Mouse (Mus musculus) neural tube, embryonic 14.5 days (tissue): ENCODE measurements around the gene Grip1. TPM values are rescaled to one million over a fixed set of nuclear protein-coding genes. Genes with fewer than 3 reads are reported as not detected.

Experiments used
- ATAC-seq: fragments of 200-750 bp; cut with Nextera tagmentation; 2 replicates; pipeline ENCODE4 v1.8.0; 2017; ENCODE audit warnings: low read depth, mild to moderate bottlenecking, moderate TSS enrichment, moderate library complexity
- H3K27ac ChIP-seq: fragments of 300-500 bp; sonication (generic); 2 replicates; pipeline ENCODE4 v1.5.1; 2014; ENCODE audit warnings: low read depth, mild to moderate bottlenecking, control low read depth, low read length, moderate library complexity, mixed read lengths
- H3K27me3 ChIP-seq: fragments of 300-500 bp; sonication (generic); 2 replicates; pipeline ENCODE4 v1.6.1; 2014; ENCODE audit warnings: low read length; ENCODE audit not compliant: control insufficient read depth, insufficient read depth
- H3K36me3 ChIP-seq: fragments of 300-500 bp; sonication (generic); 2 replicates; pipeline ENCODE4 v1.6.1; 2014; ENCODE audit warnings: low read length, mixed read lengths; ENCODE audit not compliant: control insufficient read depth, insufficient read depth
- H3K4me1 ChIP-seq: fragments of 300-500 bp; sonication (generic); 2 replicates; pipeline ENCODE4 v1.6.1; 2014; ENCODE audit warnings: low read length; ENCODE audit not compliant: control insufficient read depth, insufficient read depth
- H3K4me2 ChIP-seq: fragments of 300-500 bp; sonication (generic); 2 replicates; pipeline ENCODE4 v1.6.1; 2014; ENCODE audit warnings: mild to moderate bottlenecking, low read depth, low read length, control low read depth
- H3K4me3 ChIP-seq: fragments of 300-500 bp; sonication (generic); 2 replicates; pipeline ENCODE4 v1.5.1; 2014; ENCODE audit warnings: low read depth, low read length, control low read depth, mixed read lengths
- H3K9ac ChIP-seq: fragments of 300-500 bp; sonication (generic); replicated peaks from 2 replicates; pipeline ENCODE4 v1.6.1; 2014; ENCODE audit warnings: low read depth, mild to moderate bottlenecking, control low read depth, low read length, mixed read lengths
- H3K9me3 ChIP-seq: fragments of 300-500 bp; sonication (generic); 2 replicates; pipeline ENCODE4 v1.6.1; 2016; ENCODE audit warnings: low read length; ENCODE audit not compliant: control insufficient read depth
- WGBS: fragments of 180-500 bp; shearing (Covaris S2); extraction: QIAGEN DNeasy Blood & Tissue Kit; methylation state at CpG from one replicate; pipeline ENCODE4 v1.1.7; 2014; 5-methylcytosine and 5-hydroxymethylcytosine counted together
- polyA plus RNA-seq: library from polyadenylated mRNA; unstranded; fragments of >200 nt; fragmentation: Nextera tagmentation; extraction: Ambion mirVana; gene quantifications from 2 replicates; pipeline ENCODE4 v1.2.1, GENCODE M21; 2014

Gene Grip1
- polyA plus RNA-seq, 1 experiment from 2014 or later = 27.0 TPM

- H3K4me2 ChIP-seq = peak overlapping the region; percentile 64
- no peaks in the 10 kb centered on the region for H3K27me3 ChIP-seq
- H3K27ac ChIP-seq = peak overlapping the region; percentile 93
- ATAC-seq = 0 out of 2 replicates have a peak, but pooled peaks have one; percentile 5
- no peaks in the 10 kb centered on the region for H3K36me3 ChIP-seq
- H3K4me3 ChIP-seq = peak overlapping the region; percentile 46
- peak overlapping the region; percentile 76 for H3K9ac ChIP-seq
- no peaks in the 10 kb centered on the region for H3K9me3 ChIP-seq
- 19% methylated on average over 5 of the region's 5 CpGs for WGBS
- H3K4me1 ChIP-seq = peaks cover 28% of the 10 kb centered on the region
Observed at GRCm38 (mm10) chr10:119819740-119820139, 366.1 kb downstream of the Grip1 start.

- Histone ChIP-seq H3K36me3 (no peaks in the 10 kb centered on the region), H3K4me1 (peaks cover 28% of the 10 kb centered on the region), H3K4me3 (peak overlapping the region; percentile 17), H3K9me3 (no peaks in the 10 kb centered on the region), H3K4me2 (peak overlapping the region; percentile 41), H3K27me3 (no peaks in the 10 kb centered on the region), H3K9ac (peak overlapping the region; percentile 1; the same call in 1 of the 2 replicates), H3K27ac (no peak overlapping the region)
- no peak for ATAC-seq
- 21% methylated on average over 4 of the region's 4 CpGs for WGBS
Observed at GRCm38 (mm10) chr10:119820428-119820827, 366.8 kb downstream of the Grip1 start.

GRCm38 (mm10) chr10:119823691-119824090 is 370.1 kb downstream of the Grip1 start:
- WGBS = 32% methylated on average over 7 of the region's 7 CpGs

GRCm38 (mm10) chr10:119824521-119824920 is 370.9 kb downstream of the Grip1 start:
- Histone ChIP-seq H3K9me3 (no peaks in the 10 kb centered on the region), H3K27ac (peak overlapping the region; percentile 2; the same call in 1 of the 2 replicates), H3K4me3 (no peak overlapping the region), H3K4me1 (peaks cover 18% of the 10 kb centered on the region), H3K36me3 (no peaks in the 10 kb centered on the region), H3K27me3 (no peaks in the 10 kb centered on the region), H3K4me2 (no peak overlapping the region), H3K9ac (no peak overlapping the region)
- peak; percentile 44; the same call in 1 of the 2 replicates for ATAC-seq
- 61% methylated on average over 11 of the region's 11 CpGs for WGBS

More at GRCm38 (mm10) chr10:119823691-119824090, 370.1 kb downstream of the Grip1 start:
- no peaks in the 10 kb centered on the region for H3K36me3 ChIP-seq
- peaks cover 21% of the 10 kb centered on the region for H3K4me1 ChIP-seq
- H3K4me3 ChIP-seq = no peak overlapping the region
- H3K9me3 ChIP-seq = no peaks in the 10 kb centered on the region
- no peak for ATAC-seq
- H3K27me3 ChIP-seq = no peaks in the 10 kb centered on the region
- 0 out of 2 replicates have a peak overlapping the region, but pooled peaks have one; percentile 16 for H3K9ac ChIP-seq
- no peak overlapping the region for H3K27ac ChIP-seq
- H3K4me2 ChIP-seq = no peak overlapping the region

GRCm38 (mm10) chr10:119830388-119830956 is 376.8 kb downstream of the Grip1 start:
- Histone ChIP-seq H3K27me3 (no peaks in the 10 kb centered on the region), H3K4me1 (no peaks in the 10 kb centered on the region), H3K4me3 (no peak overlapping the region), H3K9me3 (0 out of 2 replicates have a peak, but pooled peaks cover 3% of the 10 kb centered on the region), H3K36me3 (no peaks in the 10 kb centered on the region), H3K9ac (no peak overlapping the region), H3K27ac (no peak overlapping the region), H3K4me2 (no peak overlapping the region)
- ATAC-seq = no peak
- WGBS = 73% methylated on average over 6 of the region's 6 CpGs

GRCm38 (mm10) chr10:119831086-119831485 is 377.5 kb downstream of the Grip1 start:
- no peak overlapping the region for H3K4me2 ChIP-seq
- 100% methylated on average over 1 of the region's 1 CpGs for WGBS
- H3K36me3 ChIP-seq = no peaks in the 10 kb centered on the region

GRCm38 (mm10) chr10:119833334-119833733 is 379.7 kb downstream of the Grip1 start:
- no peak overlapping the region for H3K9ac ChIP-seq
- H3K27me3 ChIP-seq = no peaks in the 10 kb centered on the region
- no peak for ATAC-seq
- H3K4me3 ChIP-seq = no peak overlapping the region
- 0 out of 2 replicates have a peak, but pooled peaks cover 3% of the 10 kb centered on the region for H3K9me3 ChIP-seq
- no peak overlapping the region for H3K27ac ChIP-seq
- 81% methylated on average over 5 of the region's 5 CpGs for WGBS
- H3K4me2 ChIP-seq = no peak overlapping the region
- H3K36me3 ChIP-seq = no peaks in the 10 kb centered on the region
- H3K4me1 ChIP-seq = no peaks in the 10 kb centered on the region

More at GRCm38 (mm10) chr10:119831086-119831485, 377.5 kb downstream of the Grip1 start:
- no peak overlapping the region for H3K4me3 ChIP-seq
- H3K9me3 ChIP-seq = 0 out of 2 replicates have a peak, but pooled peaks cover 3% of the 10 kb centered on the region
- no peaks in the 10 kb centered on the region for H3K4me1 ChIP-seq
- H3K9ac ChIP-seq = no peak overlapping the region
- H3K27me3 ChIP-seq = no peaks in the 10 kb centered on the region
- no peak for ATAC-seq
- H3K27ac ChIP-seq = no peak overlapping the region

- no peak overlapping the region for H3K4me2 ChIP-seq
- WGBS = 65% methylated on average over 4 of the region's 4 CpGs
- H3K36me3 ChIP-seq = no peaks in the 10 kb centered on the region
- H3K4me1 ChIP-seq = no peaks in the 10 kb centered on the region
- no peak for ATAC-seq
- H3K27me3 ChIP-seq = no peaks in the 10 kb centered on the region
- H3K9me3 ChIP-seq = 0 out of 2 replicates have a peak, but pooled peaks cover 3% of the 10 kb centered on the region
- H3K4me3 ChIP-seq = no peak overlapping the region
- H3K27ac ChIP-seq = no peak overlapping the region
- H3K9ac ChIP-seq = no peak overlapping the region
Observed at GRCm38 (mm10) chr10:119834122-119834521, 380.5 kb downstream of the Grip1 start.

GRCm38 (mm10) chr10:119839645-119840044 is 386.0 kb downstream of the Grip1 start:
- no peaks in the 10 kb centered on the region for H3K36me3 ChIP-seq
- WGBS = 79% methylated on average over 11 of the region's 11 CpGs
- no peak overlapping the region for H3K4me3 ChIP-seq
- no peaks in the 10 kb centered on the region for H3K27me3 ChIP-seq
- no peak overlapping the region for H3K4me2 ChIP-seq
- H3K9ac ChIP-seq = no peak overlapping the region
- ATAC-seq = no peak
- no peaks in the 10 kb centered on the region for H3K4me1 ChIP-seq
- H3K9me3 ChIP-seq = no peaks in the 10 kb centered on the region
- H3K27ac ChIP-seq = no peak overlapping the region
